Mouse (Mus musculus) limb, embryonic 11.5 days (tissue): Measurements from ENCODE around the gene D430019H16Rik. TPM values are rescaled to one million over a fixed set of nuclear protein-coding genes. Genes with fewer than 3 reads are reported as not detected.

ENCODE experiments used
- ATAC-seq: fragments of 200-750 bp; cut with Nextera tagmentation; 2 replicates; pipeline ENCODE4 v1.8.0; 2017; ENCODE audit warnings: low read depth; ENCODE audit not compliant: insufficient number of reproducible peaks, low FRiP score, low TSS enrichment
- DNase-seq: peaks from one replicate; pipeline ENCODE4 v3.0.0-alpha.2; 2015; ENCODE audit warnings: low spot score
- H3K27ac ChIP-seq: fragments of 300-500 bp; sonication (generic); replicated peaks from 2 replicates; pipeline ENCODE4 v1.5.1; 2014; ENCODE audit warnings: low read depth, mild to moderate bottlenecking, low read length
- H3K27me3 ChIP-seq: fragments of 300-500 bp; sonication (generic); 2 replicates; pipeline ENCODE4 v1.6.1; 2014; ENCODE audit warnings: mild to moderate bottlenecking, low read length, mixed read lengths; ENCODE audit not compliant: control insufficient read depth, insufficient read depth
- H3K36me3 ChIP-seq: fragments of 300-500 bp; sonication (generic); 2 replicates; pipeline ENCODE4 v1.6.1; 2014; ENCODE audit warnings: mild to moderate bottlenecking, low read length, moderate library complexity, mixed read lengths; ENCODE audit not compliant: control insufficient read depth, insufficient read depth
- H3K4me1 ChIP-seq: fragments of 300-500 bp; sonication (generic); 2 replicates; pipeline ENCODE4 v1.6.1; 2014; ENCODE audit warnings: low read length, mixed read lengths; ENCODE audit not compliant: control insufficient read depth, insufficient read depth
- H3K4me2 ChIP-seq: fragments of 300-500 bp; sonication (generic); 2 replicates; pipeline ENCODE4 v1.6.1; 2014; ENCODE audit warnings: low read depth, mild to moderate bottlenecking, moderate library complexity; ENCODE audit not compliant: severe bottlenecking
- H3K4me3 ChIP-seq: fragments of 300-500 bp; sonication (generic); 2 replicates; pipeline ENCODE4 v1.5.1; 2014; ENCODE audit warnings: low read depth, low read length
- H3K9ac ChIP-seq: fragments of 300-500 bp; sonication (generic); 2 replicates; pipeline ENCODE4 v1.6.1; 2014; ENCODE audit warnings: mild to moderate bottlenecking, low read length
- H3K9me3 ChIP-seq: fragments of 300-500 bp; sonication (generic); 2 replicates; pipeline ENCODE4 v1.6.1; 2016; ENCODE audit warnings: low read length; ENCODE audit not compliant: control insufficient read depth
- WGBS: fragments of 180-500 bp; shearing (Covaris S2); extraction: QIAGEN DNeasy Blood & Tissue Kit; methylation state at CpG from one replicate; pipeline ENCODE4 v1.1.7; 2014; 5-methylcytosine and 5-hydroxymethylcytosine counted together
- polyA plus RNA-seq: library from polyadenylated mRNA; unstranded; fragments of >200 nt; fragmentation: Nextera tagmentation; extraction: Ambion mirVana; gene quantifications from 2 replicates; pipeline ENCODE4 v1.2.1, GENCODE M21; 2014

D430019H16Rik gene
- polyA plus RNA-seq, 1 experiment from 2014 or later: 4.7 TPM

GRCm38 (mm10) chr12:105438259-105438658 lies 15.4 kb upstream of the D430019H16Rik start:
- Histone ChIP-seq H3K27me3 (no peaks in the 10 kb centered on the region), H3K27ac (no peak overlapping the region), H3K4me1 (no peaks in the 10 kb centered on the region), H3K4me2 (no peak overlapping the region), H3K4me3 (no peak overlapping the region), H3K9ac (no peak overlapping the region), H3K9me3 (no peaks in the 10 kb centered on the region), H3K36me3 (no peaks in the 10 kb centered on the region)
- WGBS: 43% methylated on average over 5 of the region's 5 CpGs
- DNase-seq (no peak), ATAC-seq (no peak)

- no peaks in the 10 kb centered on the region for H3K36me3 ChIP-seq
- no peak overlapping the region for H3K4me2 ChIP-seq
- ATAC-seq: no peak
- H3K9ac ChIP-seq: no peak overlapping the region
- H3K4me3 ChIP-seq: no peak overlapping the region
- no peaks in the 10 kb centered on the region for H3K9me3 ChIP-seq
- DNase-seq: no peak
- H3K4me1 ChIP-seq: no peaks in the 10 kb centered on the region
- WGBS: 75% methylated on average over 6 of the region's 6 CpGs
- no peak overlapping the region for H3K27ac ChIP-seq
- H3K27me3 ChIP-seq: no peaks in the 10 kb centered on the region
These were observed 13.7 kb upstream of the D430019H16Rik start for GRCm38 (mm10) chr12:105439976-105440375.

GRCm38 (mm10) chr12:105443569-105443968 lies 10.1 kb upstream of the D430019H16Rik start:
- H3K9ac ChIP-seq: no peak overlapping the region

GRCm38 (mm10) chr12:105445767-105446166 lies 7.9 kb upstream of the D430019H16Rik start:
- DNase-seq: no peak
- Histone ChIP-seq H3K4me1 (no peaks in the 10 kb centered on the region), H3K4me3 (no peak overlapping the region), H3K9ac (no peak overlapping the region), H3K9me3 (no peaks in the 10 kb centered on the region), H3K27ac (no peak overlapping the region), H3K4me2 (no peak overlapping the region), H3K36me3 (no peaks in the 10 kb centered on the region), H3K27me3 (no peaks in the 10 kb centered on the region)
- 83% methylated on average over 6 of the region's 6 CpGs for WGBS
- no peak for ATAC-seq

More at GRCm38 (mm10) chr12:105443569-105443968, 10.1 kb upstream of the D430019H16Rik start:
- Histone ChIP-seq H3K4me1 (no peaks in the 10 kb centered on the region), H3K9me3 (no peaks in the 10 kb centered on the region), H3K36me3 (no peaks in the 10 kb centered on the region), H3K27me3 (no peaks in the 10 kb centered on the region), H3K4me2 (no peak overlapping the region), H3K27ac (no peak overlapping the region), H3K4me3 (no peak overlapping the region)
- WGBS: 67% methylated on average over 5 of the region's 5 CpGs
- no peak for DNase-seq
- no peak for ATAC-seq

- Histone ChIP-seq H3K9me3 (no peaks in the 10 kb centered on the region), H3K4me1 (0 out of 2 replicates have a peak, but pooled peaks cover 4% of the 10 kb centered on the region), H3K4me3 (no peak overlapping the region), H3K36me3 (no peaks in the 10 kb centered on the region), H3K4me2 (no peak overlapping the region), H3K27ac (no peak overlapping the region), H3K9ac (no peak overlapping the region), H3K27me3 (no peaks in the 10 kb centered on the region)
- ATAC-seq: no peak
- WGBS: 83% methylated on average over 4 of the region's 4 CpGs
- no peak for DNase-seq
These were observed 4.4 kb upstream of the D430019H16Rik start for GRCm38 (mm10) chr12:105449239-105449638.

GRCm38 (mm10) chr12:105454258-105455062 lies 804 bp downstream of the D430019H16Rik start:
- no peaks in the 10 kb centered on the region for H3K27me3 ChIP-seq
- H3K4me3 ChIP-seq: peak overlapping the region; percentile 69
- ATAC-seq (peak; percentile 55), DNase-seq (peak; percentile 76)
- H3K9ac ChIP-seq: peak overlapping the region; percentile 53
- peaks cover 16% of the 10 kb centered on the region for H3K4me1 ChIP-seq
- H3K27ac ChIP-seq: peak overlapping the region; percentile 45; the same call in 1 of the 2 replicates
- H3K4me2 ChIP-seq: peak overlapping the region; percentile 71
- no peaks in the 10 kb centered on the region for H3K9me3 ChIP-seq
- H3K36me3 ChIP-seq: no peaks in the 10 kb centered on the region
- 3% methylated on average over 21 of the region's 21 CpGs for WGBS

- H3K9me3 ChIP-seq: no peaks in the 10 kb centered on the region
- WGBS: 0% methylated on average over 4 of the region's 4 CpGs
- H3K4me3 ChIP-seq: peak overlapping the region; percentile 69
- H3K27me3 ChIP-seq: no peaks in the 10 kb centered on the region
- peak overlapping the region; percentile 45; the same call in 1 of the 2 replicates for H3K27ac ChIP-seq
- H3K36me3 ChIP-seq: no peaks in the 10 kb centered on the region
- peak overlapping the region; percentile 53 for H3K9ac ChIP-seq
- H3K4me2 ChIP-seq: peak overlapping the region; percentile 71
- H3K4me1 ChIP-seq: peaks cover 16% of the 10 kb centered on the region
- DNase-seq (peak; percentile 68), ATAC-seq (peak; percentile 36; the same call in 1 of the 2 replicates)
These were observed 1.5 kb downstream of the D430019H16Rik start for GRCm38 (mm10) chr12:105455063-105455559.

- no peaks in the 10 kb centered on the region for H3K27me3 ChIP-seq
- H3K27ac ChIP-seq: no peak overlapping the region
- no peak for ATAC-seq
These were observed 5.1 kb downstream of the D430019H16Rik start for GRCm38 (mm10) chr12:105458791-105459190.

More at GRCm38 (mm10) chr12:105458791-105459190, 5.1 kb downstream of the D430019H16Rik start:
- H3K36me3 ChIP-seq: no peaks in the 10 kb centered on the region
- H3K4me2 ChIP-seq: no peak overlapping the region
- H3K4me3 ChIP-seq: no peak overlapping the region
- no peaks in the 10 kb centered on the region for H3K9me3 ChIP-seq
- 91% methylated on average over 6 of the region's 6 CpGs for WGBS
- H3K9ac ChIP-seq: no peak overlapping the region
- no peak for DNase-seq
- H3K4me1 ChIP-seq: peaks cover 16% of the 10 kb centered on the region
